Mouse (Mus musculus) heart, adult 2 months (tissue): ENCODE results near the gene Slc5a4a.

Experiments used
- CTCF ChIP-seq: fragments of 200-600 bp; IDR thresholded peaks from 2 replicates; pipeline ENCODE4 v1.8.1; 2022; ENCODE audit warnings: antibody characterized with exemption, mild to moderate bottlenecking, moderate library complexity
- POLR2A ChIP-seq: fragments of 200-500 bp; IDR thresholded peaks from 2 replicates; pipeline ENCODE4 v1.6.1; 2011; ENCODE audit warnings: mild to moderate bottlenecking, low read depth, low read length, control low read depth; ENCODE audit not compliant: insufficient read depth

DNA sequence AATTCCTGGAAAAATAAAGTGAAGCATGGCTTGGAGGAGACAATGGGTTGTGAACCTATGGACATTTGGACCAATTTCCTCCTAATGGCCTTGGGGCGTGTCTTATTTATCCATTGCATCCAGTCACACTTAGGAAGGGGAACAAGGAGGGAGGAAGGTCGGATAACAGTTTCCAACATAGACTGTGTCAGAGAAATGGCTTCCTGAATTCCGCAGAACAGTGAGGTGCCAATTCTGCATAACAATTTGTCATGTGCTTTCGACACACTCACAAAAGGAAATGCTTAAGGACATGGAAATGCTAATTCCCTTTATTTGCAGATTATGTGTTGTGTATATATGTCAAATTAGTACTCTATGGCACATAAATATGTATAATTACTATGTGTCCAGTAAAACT lies 38.0 kb downstream of the Slc5a4a start:
- TF ChIP-seq POLR2A (no peak), CTCF (no peak)
